Mouse (Mus musculus): Measurements from ENCODE around the gene Wnt3a. TPM values are rescaled to one million over a fixed set of nuclear protein-coding genes. Genes with fewer than 3 reads are reported as not detected.

Gene Wnt3a
- total and polyA plus RNA-seq, 2 experiments from 2014 or later: 0.31 to 0.68 TPM

DNA sequence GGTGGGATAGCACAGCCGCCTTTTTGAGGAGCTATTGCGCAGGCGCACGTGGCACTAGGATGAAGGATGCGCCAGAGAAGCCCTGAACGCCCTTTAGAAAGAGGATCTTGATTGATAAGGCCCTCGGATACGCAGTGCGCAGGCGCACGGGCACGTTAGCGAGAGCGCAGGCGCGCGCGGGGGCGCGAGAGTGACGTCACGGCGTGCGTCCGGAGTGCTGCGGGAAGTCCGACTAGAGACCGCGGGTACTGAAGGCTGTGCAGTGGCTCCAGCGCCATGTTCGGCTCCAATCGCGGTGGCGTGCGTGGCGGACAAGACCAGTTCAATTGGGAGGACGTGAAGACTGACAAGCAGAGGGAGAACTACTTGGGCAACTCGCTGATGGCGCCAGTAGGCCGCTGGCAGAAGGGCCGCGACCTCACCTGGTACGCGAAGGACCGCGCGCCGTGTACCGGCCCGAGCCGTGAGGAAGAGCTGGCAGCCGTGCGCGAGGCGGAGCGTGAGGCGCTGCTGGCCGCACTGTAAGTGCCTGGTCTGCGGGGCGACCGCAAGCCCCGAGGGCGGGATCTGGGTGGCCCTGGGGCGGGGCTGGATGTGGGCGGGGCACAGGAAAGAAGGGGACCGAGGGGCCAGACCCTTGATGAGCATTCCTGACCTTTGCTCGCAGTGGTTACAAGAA, 82.3 kb downstream of the Wnt3a start, which contains the start of gene 2310033P09Rik:
Gene 2310033P09Rik, plus strand, starts transcription at position 169 of the 679 bp plus-strand sequence.
- Histone ChIP-seq H3K9ac (replicated peaks; ENCODE audit: low read length) (peak within 1 kb of the TSS; percentile 91), H3K27me3 (ENCODE audit: insufficient read depth, low read length) (no peaks in the 10 kb centered on the region), H3K36me3 (ENCODE audit: insufficient read depth, low read length) (peaks cover 37% of the 10 kb centered on the region), H3K4me2 (ENCODE audit: low read depth, low read length) (peak within 1 kb of the TSS; percentile 89), H3K4me1 (ENCODE audit: insufficient read depth, low read length) (0 out of 2 replicates have a peak, but pooled peaks cover 3% of the 10 kb centered on the region), H3K4me3 (ENCODE audit: low read length) (peak within 1 kb of the TSS; percentile 92), H3K9me3 (ENCODE audit: low read length) (no peaks in the 10 kb centered on the region), H3K27ac (peak within 1 kb of the TSS; percentile 95)
- no peak; the same call in 1 of the 2 replicates for TF ChIP-seq CTCF (IDR thresholded peaks at IDR 0.05; ENCODE audit: low read depth)
- DNase-seq (ENCODE audit: low spot score) (peak; percentile 99), ATAC-seq (peak; percentile 91)
- WGBS: under 1% methylated on average over 64 of the region's 67 CpGs

- Histone ChIP-seq H3K36me3 (ENCODE audit: insufficient read depth, low read length) (peaks cover 18% of the 10 kb centered on the region; the same call in 1 of the 2 replicates), H3K27me3 (ENCODE audit: insufficient read depth, low read length) (no peaks in the 10 kb centered on the region), H3K27ac (peak within 1 kb of the TSS; percentile 46), H3K9me3 (ENCODE audit: low read length) (no peaks in the 10 kb centered on the region), H3K4me1 (ENCODE audit: insufficient read depth, low read length) (peaks cover 9% of the 10 kb centered on the region; the same call in 1 of the 2 replicates), H3K4me3 (ENCODE audit: low read length) (peak within 1 kb of the TSS; percentile 63), H3K9ac (replicated peaks; ENCODE audit: low read length) (peak within 1 kb of the TSS; percentile 86), H3K4me2 (ENCODE audit: low read depth, low read length) (peak within 1 kb of the TSS; percentile 96)
- DNase-seq (ENCODE audit: low spot score) (peak; percentile 98), ATAC-seq (peak; percentile 96)
- WGBS: under 1% methylated on average over 63 of the region's 63 CpGs
- TF ChIP-seq CTCF (IDR thresholded peaks at IDR 0.05; ENCODE audit: low read depth): no peak
These were observed 88.2 kb downstream of the Wnt3a start, which contains the start of gene Mrpl55 for GRCm38 (mm10) chr11:59202081-59202995. Mrpl55 (plus strand) TSS chr11:59202486.

- Histone ChIP-seq H3K27ac (peak overlapping the region; percentile 46; the same call in 1 of the 2 replicates), H3K4me2 (ENCODE audit: low read depth, low read length) (peak overlapping the region; percentile 96), H3K4me3 (ENCODE audit: low read length) (peak overlapping the region; percentile 63), H3K9ac (replicated peaks; ENCODE audit: low read length) (peak overlapping the region; percentile 86), H3K4me1 (ENCODE audit: insufficient read depth, low read length) (peaks cover 9% of the 10 kb centered on the region; the same call in 1 of the 2 replicates), H3K36me3 (ENCODE audit: insufficient read depth, low read length) (peaks cover 16% of the 10 kb centered on the region; the same call in 1 of the 2 replicates), H3K9me3 (ENCODE audit: low read length) (no peaks in the 10 kb centered on the region), H3K27me3 (ENCODE audit: insufficient read depth, low read length) (no peaks in the 10 kb centered on the region)
- DNase-seq (ENCODE audit: low spot score): no peak
- ATAC-seq: no peak; the same call in 1 of the 2 replicates
- WGBS: 36% methylated on average over 16 of the region's 16 CpGs
- TF ChIP-seq CTCF (IDR thresholded peaks at IDR 0.05; ENCODE audit: low read depth): no peak
These were observed 89.1 kb downstream of the Wnt3a start for GRCm38 (mm10) chr11:59201216-59202002.

Small RNAs within 50 kb of the gene (microRNA-seq; reads per million reads assigned to microRNA genes)
- gene Gm24756: 0 reads per million in 2 experiments

Other genes with a start within 250 kb of the Wnt3a start
- 2.3 and 2.8 TPM in 2 replicates for gene Obscn, start 154.3 kb downstream of the Wnt3a start, total RNA-seq (2014; rRNA removed)
- 0.30 and 0.41 TPM in 2 replicates for gene Obscn, start 154.3 kb downstream of the Wnt3a start, polyA plus RNA-seq (2015; fragmentation: Nextera tagmentation; extraction: Ambion mirVana)
- 13.3 and 14.8 TPM in 2 replicates for gene Iba57, start 127.0 kb downstream of the Wnt3a start, total RNA-seq (2014; rRNA removed)
- gene Iba57, start 127.0 kb downstream of the Wnt3a start, polyA plus RNA-seq (2015; fragmentation: Nextera tagmentation; extraction: Ambion mirVana): 9.3 and 10.7 TPM in 2 replicates
- gene Gjc2, start 107.5 kb downstream of the Wnt3a start, total RNA-seq (2014; rRNA removed): 2.3 and 3.2 TPM in 2 replicates
- gene Gjc2, start 107.5 kb downstream of the Wnt3a start, polyA plus RNA-seq (2015; fragmentation: Nextera tagmentation; extraction: Ambion mirVana): 0.38 and 0.76 TPM in 2 replicates
- gene Guk1, start 98.5 kb downstream of the Wnt3a start, total RNA-seq (2014; rRNA removed): 124 TPM in 2 replicates
- gene Guk1, start 98.5 kb downstream of the Wnt3a start, polyA plus RNA-seq (2015; fragmentation: Nextera tagmentation; extraction: Ambion mirVana): 258 and 271 TPM in 2 replicates
- 88.3 and 90.6 TPM in 2 replicates for gene Mrpl55, start 88.3 kb downstream of the Wnt3a start, total RNA-seq (2014; rRNA removed)
- gene Mrpl55, start 88.3 kb downstream of the Wnt3a start, polyA plus RNA-seq (2015; fragmentation: Nextera tagmentation; extraction: Ambion mirVana): 119 and 123 TPM in 2 replicates
- gene 2310033P09Rik, start 82.4 kb downstream of the Wnt3a start, total RNA-seq (2014; rRNA removed): 4.3 and 4.7 TPM in 2 replicates
- gene 2310033P09Rik, start 82.4 kb downstream of the Wnt3a start, polyA plus RNA-seq (2015; fragmentation: Nextera tagmentation; extraction: Ambion mirVana): 24.8 and 29.2 TPM in 2 replicates
- gene Arf1, start 62.5 kb downstream of the Wnt3a start, total RNA-seq (2014; rRNA removed): 352 and 363 TPM in 2 replicates
- 609 and 632 TPM in 2 replicates for gene Arf1, start 62.5 kb downstream of the Wnt3a start, polyA plus RNA-seq (2015; fragmentation: Nextera tagmentation; extraction: Ambion mirVana)
- gene Wnt9a, start 16.2 kb upstream of the Wnt3a start, total RNA-seq (2014; rRNA removed): 2.8 and 4.5 TPM in 2 replicates
- gene Wnt9a, start 16.2 kb upstream of the Wnt3a start, polyA plus RNA-seq (2015; fragmentation: Nextera tagmentation; extraction: Ambion mirVana): 2.1 and 2.3 TPM in 2 replicates
- gene Prss38, start 84.9 kb upstream of the Wnt3a start, total RNA-seq (2014; rRNA removed): not detected in 2 replicates
- gene Prss38, start 84.9 kb upstream of the Wnt3a start, polyA plus RNA-seq (2015; fragmentation: Nextera tagmentation; extraction: Ambion mirVana): not detected in 2 replicates
- gene Jmjd4, start 159.3 kb upstream of the Wnt3a start, total RNA-seq (2014; rRNA removed): 35.5 and 37.5 TPM in 2 replicates
- 21.2 and 22.9 TPM in 2 replicates for gene Jmjd4, start 159.3 kb upstream of the Wnt3a start, polyA plus RNA-seq (2015; fragmentation: Nextera tagmentation; extraction: Ambion mirVana)
- 406 and 413 TPM in 2 replicates for gene Snap47, start 160.4 kb upstream of the Wnt3a start, total RNA-seq (2014; rRNA removed)
- gene Snap47, start 160.4 kb upstream of the Wnt3a start, polyA plus RNA-seq (2015; fragmentation: Nextera tagmentation; extraction: Ambion mirVana): 512 and 537 TPM in 2 replicates
- gene Zfp867, start 181.7 kb upstream of the Wnt3a start, total RNA-seq (2014; rRNA removed): 6.6 and 7.3 TPM in 2 replicates
- gene Zfp867, start 181.7 kb upstream of the Wnt3a start, polyA plus RNA-seq (2015; fragmentation: Nextera tagmentation; extraction: Ambion mirVana): 6.1 and 6.9 TPM in 2 replicates
- gene Zkscan17, start 236.0 kb upstream of the Wnt3a start, total RNA-seq (2014; rRNA removed): 21.1 and 27.2 TPM in 2 replicates
- 14.3 and 15.1 TPM in 2 replicates for gene Zkscan17, start 236.0 kb upstream of the Wnt3a start, polyA plus RNA-seq (2015; fragmentation: Nextera tagmentation; extraction: Ambion mirVana)

Data from hindbrain, postnatal 0 days (tissue).